Mouse (Mus musculus) adrenal gland, postnatal 36 days (tissue): ENCODE results near the gene Gabrp. TPM values are rescaled to one million over a fixed set of nuclear protein-coding genes. Genes with fewer than 3 reads are reported as not detected.
A peak's percentile ranks its signal among the peaks of the same experiment; 100 is the strongest.

Experiments
- DNase-seq, 2 experiments: peaks; one replicate each; pipeline ENCODE4 v3.0.0; 2021; ENCODE audit warnings: mixed read lengths in 1 of 2
- long read RNA-seq, 2 experiments: library from polyadenylated mRNA; stranded (forward); transcript quantifications; one replicate each; pipeline ENCODE4 v2.0.0; 2021; ENCODE audit warnings: borderline sequencing depth in 2 of 2
- total RNA-seq, 2 experiments: library from RNA; stranded (reverse); gene quantifications; 2 replicates each; pipeline ENCODE4 v1.2.3; 2021

Gene Gabrp
- total RNA-seq = not detected
- long read RNA-seq, experiment 1 = 0 reads
- long read RNA-seq, experiment 2 = 0 reads

DNA sequence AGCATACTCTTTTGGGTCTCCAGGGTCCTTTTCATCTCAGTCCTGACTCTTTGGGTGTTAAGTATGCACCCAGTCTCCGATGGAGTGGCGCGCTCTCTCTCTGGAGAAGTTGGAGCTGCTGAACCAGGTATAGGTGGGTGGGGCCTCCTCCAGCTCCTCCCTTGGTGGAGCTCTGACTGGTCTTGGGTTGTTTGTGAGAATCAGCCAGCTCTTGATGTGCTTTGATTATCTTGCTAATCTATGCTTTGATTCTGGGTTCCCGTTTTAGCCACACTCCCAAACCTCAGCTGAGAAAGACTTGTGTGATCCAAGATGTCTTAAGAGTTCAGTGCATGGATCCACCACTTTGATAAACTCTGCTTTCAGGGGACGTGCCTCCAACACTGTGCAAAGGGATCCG is at the start of gene Gabrp:
Gene Gabrp (minus strand): TSS at position 101 of the 400 bp plus-strand sequence.
- no peak for DNase-seq

DNA sequence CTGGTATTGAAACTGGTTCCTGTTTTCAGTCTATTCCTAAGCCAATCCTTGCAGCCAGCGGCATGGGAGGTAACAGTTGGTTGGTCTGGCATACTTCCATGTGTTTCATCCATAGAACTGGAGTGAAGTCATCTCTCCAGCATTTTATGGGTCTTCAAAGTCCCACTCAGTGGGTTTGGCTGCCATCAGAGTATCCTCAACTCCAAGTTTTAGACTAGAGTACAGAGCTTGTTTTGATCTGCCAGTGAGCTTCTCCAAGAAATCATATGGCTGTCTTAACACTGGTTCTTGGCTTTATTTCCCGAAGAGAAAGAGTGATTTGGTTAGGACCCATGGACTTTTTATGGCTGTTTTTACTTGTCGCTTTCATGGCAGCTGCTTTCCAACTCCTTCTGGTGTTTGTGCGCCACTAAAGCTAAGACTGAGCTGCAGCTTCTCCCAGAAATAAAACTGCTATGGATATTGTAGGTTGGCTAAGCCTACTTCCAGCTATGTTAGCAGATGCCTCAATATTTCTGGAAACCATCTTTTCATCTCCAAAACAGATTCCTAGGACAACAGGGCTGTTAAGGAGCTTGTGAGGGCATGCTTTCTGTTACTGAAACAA is 48.5 kb upstream of the Gabrp start:
- no peak for DNase-seq

DNA sequence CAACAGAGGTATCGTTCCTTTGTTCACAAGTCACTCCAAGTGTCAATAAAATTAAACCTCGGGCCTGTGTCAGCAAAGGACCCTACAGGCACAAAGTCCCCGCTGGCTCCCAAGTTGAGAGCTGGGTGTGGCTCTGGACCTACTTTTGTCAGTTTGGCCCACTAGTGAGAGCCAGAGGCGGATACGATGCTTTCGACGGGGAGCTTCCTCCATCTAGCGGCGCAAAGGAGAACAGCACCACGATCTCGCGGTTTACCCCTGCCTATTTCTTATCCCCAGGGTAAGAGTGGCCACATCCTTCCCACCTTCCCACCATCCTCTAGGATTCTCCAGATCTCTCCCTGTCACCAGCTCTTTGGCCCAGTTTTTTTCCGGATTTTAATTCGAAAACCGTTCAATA is 35.5 kb upstream of the Gabrp start:
- DNase-seq = peak; percentile 54 to 73

DNA sequence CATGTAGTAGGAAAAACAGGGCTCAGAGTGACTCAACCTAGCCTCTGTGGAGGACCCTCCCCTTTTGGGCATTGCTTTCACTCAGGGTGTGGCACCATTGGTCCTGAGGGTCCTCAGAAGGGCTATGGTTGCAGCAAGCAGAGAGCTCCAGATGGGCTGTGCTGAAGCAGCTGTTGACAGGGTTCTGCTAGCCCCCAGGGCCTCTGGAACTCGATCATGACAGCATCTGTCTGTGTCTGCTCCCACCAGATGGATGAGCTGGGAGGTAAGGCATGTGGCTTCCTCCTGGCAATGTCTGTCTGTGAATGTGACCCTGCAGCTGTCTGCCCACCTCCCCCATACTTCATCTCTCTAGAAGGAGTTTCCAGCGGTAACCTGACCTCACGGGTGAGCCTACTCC is 29.0 kb upstream of the Gabrp start:
- no peak for DNase-seq

DNA sequence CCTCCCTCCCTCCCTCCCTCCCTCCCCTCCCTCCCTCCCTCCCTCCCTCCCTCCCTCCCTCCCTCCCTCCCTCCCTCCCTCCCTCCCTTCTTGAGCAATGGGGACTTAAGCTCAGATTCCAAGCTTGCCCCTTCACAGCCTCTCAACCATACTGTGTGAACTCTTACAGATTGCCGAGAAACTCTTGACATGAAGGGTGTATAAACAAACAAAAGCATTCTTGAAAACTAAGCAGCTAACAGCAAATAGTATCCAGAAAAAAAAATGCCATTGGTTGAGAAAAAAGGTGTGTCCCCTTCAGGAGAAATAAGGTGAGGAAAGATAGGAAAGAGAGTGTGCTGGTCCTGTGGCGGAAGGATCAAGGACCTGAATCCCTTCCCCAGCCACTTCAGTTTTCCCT is 24.4 kb upstream of the Gabrp start:
- no peak for DNase-seq

DNA sequence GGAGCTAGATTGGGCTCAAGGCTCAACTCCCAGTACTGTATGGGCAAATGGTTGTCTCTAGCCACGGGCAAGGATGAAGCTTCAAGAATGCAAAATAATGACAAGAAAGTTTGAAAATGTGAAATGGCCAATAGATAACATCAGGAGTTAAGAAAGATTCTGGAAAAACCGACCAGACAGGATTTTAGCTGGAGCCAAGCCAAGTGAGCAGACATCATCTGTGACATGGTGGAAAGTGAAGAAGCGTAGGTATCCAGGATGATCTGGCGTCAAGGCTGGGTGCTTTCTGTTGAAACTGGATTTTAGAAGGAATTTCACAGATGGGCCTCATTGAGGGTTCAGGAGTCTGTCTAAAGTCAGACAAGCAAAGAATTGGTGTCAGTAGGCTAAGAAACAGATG is 20.2 kb upstream of the Gabrp start, which contains the start of gene D130052B06Rik:
Gene D130052B06Rik (plus strand): TSS at position 317 of the 400 bp plus-strand sequence.
- no peak for DNase-seq

DNA sequence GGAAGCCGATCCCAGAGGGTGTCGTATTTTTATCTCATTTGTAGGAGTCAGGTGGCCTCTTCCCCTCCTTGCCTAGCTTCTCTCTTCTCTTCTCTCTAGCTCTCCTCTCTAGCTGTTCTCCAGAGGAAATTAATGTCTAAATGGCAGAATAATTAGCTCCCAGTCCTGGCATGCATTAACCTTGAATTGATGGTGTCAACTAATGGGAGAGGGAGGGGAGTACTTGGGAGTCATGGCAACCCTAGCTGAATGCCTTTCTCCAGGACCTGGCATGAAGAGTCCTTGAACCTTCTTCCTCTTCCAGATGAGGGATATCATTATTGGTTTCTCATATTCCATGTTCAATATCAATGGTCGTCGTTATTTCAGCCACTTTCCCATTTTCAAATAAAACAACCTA is 17.9 kb upstream of the Gabrp start:
- DNase-seq = no peak

DNA sequence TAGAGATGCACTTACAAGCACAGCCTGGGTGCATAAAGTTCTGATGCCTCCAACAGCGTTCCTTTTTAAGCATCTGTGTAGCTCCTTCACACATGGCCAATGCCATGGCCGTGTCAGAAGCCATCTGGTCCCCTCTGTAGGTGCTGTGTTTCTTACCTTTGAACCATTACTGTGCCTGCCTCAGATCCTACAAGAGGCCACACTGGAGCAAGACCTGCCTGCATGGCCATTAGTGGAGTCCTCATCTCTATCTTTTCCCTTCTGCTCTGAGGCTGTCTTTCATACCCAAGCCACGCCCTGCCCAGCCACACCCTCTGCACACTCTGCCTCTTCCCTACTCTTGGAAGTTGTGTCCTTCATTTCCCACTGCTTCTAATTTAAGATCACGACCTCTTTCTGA is 14.1 kb upstream of the Gabrp start:
- no peak for DNase-seq

DNA sequence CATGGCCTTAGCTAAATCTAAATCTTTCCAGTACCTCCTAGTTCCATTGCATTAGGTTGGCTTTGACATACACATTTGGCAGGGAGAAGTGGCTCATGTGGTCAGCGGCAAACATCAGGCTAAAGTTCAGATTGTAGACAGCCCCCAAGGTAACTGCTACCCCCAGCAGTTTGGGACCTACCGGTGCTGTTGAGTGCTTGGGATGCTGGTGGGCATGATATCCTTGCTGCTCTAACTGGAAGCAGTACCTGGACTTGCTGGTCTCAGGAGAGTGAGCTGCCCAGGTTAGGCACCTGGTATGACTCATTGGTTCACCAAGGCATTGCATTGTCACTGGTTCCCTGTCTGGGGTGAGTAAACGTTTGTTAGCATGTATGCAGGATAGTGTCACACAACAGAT is 12.0 kb upstream of the Gabrp start:
- DNase-seq = no peak

DNA sequence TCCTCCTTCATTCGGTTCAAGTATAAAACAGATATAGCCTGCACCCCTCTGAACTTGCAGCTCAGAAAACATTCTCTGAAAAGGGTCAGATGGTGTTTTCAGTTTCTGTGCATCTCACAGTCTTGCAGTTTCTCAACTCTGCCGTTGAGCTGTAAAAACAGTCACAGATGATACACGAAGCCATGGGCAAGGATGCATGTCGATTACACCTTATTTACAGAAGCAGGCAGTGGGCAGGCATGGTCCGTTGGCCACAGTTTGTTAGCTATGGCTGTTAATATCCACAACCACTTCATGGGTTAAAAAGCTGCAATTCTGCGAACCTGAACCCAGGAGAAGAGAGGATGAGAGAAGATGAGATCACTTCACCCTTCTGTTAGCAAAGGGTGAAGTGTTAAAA is 7.9 kb upstream of the Gabrp start:
- no peak for DNase-seq

DNA sequence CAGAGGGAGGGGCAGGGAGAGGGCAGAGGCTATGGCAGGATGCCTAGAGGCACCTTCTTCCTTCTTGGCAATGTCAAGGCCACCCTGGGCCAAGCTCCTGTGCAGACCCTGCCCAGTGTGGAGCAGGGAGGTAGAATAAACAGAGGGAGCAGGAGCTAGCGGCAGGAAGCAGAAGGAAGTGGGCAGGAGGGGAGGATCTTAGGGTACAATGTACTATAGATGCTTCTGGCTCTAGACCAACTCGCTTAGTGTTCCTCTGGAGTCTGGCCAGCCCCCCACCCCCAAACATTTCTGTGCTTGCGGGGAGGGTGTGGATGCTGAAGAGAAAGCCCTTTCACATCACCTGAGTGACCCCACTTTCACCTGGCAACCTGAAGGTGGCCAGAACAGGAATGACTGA is 862 bp upstream of the Gabrp start:
- DNase-seq = no peak

DNA sequence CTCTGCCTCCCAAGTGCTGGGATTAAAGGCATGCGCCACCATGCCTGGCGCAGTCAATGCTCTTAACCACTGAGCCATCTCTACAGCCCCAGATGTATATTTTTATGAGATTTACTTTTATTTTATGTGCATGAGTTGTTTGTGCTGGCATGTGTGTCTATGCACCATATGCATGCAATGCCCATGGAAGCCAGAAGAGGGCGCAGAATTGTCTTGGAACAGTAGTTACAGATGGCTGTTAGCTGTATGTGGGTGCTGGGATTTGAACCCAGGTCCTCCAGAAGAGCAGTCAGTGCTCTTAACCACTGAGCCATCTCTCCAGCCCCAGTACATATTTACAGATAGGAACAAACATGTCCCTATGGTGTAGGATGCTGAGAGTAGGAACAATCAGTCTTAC is 3.8 kb downstream of the Gabrp start:
- DNase-seq = no peak

DNA sequence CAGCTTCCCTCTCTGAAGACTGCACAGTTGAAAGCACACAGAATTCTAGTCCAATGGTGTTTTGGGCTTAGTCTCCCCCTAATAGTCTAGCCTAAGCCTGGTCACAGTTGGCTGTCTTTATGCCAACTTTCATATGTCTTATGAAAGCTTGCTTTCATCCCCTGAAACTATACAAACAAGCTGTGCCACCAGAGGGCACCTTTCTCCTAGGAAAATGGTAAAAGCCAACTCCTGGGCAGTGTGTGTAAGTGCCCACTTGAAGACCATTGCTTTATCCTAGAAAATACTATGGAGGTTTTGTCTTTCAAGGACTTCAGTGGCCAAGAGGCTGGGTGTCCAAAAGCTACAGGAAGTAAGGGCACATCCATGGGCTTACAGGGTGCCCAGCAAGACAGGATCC is 8.3 kb downstream of the Gabrp start:
- peak in 1 of 2 experiments; percentile 19 for DNase-seq

DNA sequence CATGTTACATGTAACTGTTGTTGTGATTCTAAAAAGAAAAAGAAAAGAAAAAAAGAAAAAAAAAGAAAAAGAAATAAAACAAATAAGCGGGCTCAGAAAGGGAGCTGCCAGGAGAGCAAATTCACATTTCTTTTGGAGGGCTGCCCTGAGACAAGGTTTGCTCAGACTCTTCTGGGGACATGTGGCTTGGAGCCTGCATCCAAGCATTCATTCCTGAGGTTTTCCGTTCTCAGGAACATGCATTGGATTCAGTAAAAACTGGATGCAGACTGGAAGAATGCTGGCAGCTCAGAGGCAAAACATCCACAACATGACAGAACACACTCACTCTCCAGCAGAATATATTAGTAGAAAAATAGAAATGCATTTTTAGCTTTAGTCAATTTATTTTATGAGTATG is 14.8 kb downstream of the Gabrp start:
- DNase-seq = no peak

DNA sequence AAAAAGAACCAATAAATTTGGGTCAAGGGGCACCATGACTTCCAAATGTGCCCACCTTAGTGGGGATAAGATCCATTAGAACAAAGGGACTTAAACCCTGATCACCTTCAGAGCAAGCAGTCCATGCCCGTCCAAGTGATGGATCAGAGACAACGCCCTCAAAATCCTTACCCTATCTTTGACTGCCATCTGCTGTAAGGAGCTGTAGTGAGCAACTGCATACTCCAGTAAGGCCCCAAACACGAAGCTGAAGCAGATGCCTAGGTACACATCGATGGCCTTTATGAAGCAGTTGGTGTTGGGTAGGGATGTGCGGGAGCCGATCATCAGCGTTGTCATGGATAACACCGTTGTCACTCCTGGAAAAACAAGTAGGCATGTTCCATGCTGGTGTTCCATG is 24.6 kb downstream of the Gabrp start:
- DNase-seq = peak in 1 of 2 experiments; percentile 20

DNA sequence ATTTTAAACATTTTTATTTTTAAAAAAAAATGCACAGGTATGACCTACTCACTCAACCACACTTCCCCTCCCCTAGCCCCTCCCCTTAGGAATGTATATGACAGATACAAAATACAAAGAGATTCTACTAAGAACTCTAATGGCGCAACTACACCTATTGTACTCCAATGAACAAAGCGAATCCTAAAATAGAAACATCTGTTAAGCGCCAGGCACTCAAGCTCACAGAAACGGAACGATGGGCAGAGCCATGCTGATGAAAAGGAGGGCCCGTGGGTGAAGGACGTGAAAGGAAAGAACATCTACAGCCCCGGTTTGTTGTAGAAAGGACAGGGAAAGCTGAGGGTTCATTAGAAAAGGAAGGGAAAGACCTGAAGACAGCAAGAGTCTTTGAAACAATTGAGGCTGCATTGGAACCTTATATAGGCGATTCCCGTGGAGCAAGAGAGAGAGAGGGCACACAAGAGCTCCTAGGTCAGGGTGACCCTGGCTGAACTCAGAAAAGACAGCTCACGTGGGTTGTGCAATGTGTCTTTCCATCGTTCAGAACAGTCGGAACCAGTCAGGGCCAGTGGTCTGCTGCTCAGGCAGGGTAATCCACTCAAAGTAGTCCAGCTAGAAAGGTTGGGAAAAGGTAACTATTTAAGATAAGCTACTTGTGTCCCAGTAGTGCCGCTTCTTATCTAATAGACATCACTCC is 27.7 kb downstream of the Gabrp start:
- no peak for DNase-seq

DNA sequence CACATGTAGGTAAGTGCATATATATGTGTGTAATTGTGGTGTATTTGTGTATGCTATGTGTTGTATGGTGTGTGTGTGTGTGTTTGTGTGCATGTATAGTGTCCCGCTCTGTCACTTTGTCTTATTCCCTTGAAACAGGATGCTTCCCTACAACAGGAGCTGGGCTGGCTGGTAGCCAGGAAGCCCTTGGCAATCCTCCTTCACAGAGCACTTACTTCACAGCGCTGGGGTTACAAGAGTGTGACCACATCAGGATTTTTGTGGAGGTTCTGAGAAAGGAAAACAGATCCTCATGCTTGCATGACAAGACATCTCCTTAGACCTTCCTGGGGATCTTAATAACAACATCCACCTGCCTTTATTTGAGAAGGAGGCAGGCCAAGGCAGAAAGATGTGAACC is 31.4 kb downstream of the Gabrp start:
- DNase-seq = peak; percentile 6 to 11

DNA sequence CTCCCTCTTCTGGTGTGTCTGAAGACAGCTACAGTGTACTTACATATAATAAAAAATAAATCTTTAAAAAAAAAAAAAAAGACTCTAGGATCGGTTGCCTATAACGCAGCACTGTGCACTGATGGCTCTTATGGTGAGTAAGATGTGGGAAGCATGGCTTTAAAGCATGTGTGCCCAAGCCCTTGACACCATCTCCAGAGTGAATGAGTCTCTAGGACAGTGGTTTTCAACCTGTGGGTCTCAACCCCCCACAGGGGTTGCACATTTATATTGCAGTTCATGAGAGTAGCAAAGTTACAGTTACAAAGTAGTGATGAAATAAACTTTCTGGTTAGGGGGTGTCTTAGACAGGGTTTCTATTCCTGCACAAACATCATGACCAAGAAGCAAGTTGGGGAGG is 33.8 kb downstream of the Gabrp start:
- no peak for DNase-seq

DNA sequence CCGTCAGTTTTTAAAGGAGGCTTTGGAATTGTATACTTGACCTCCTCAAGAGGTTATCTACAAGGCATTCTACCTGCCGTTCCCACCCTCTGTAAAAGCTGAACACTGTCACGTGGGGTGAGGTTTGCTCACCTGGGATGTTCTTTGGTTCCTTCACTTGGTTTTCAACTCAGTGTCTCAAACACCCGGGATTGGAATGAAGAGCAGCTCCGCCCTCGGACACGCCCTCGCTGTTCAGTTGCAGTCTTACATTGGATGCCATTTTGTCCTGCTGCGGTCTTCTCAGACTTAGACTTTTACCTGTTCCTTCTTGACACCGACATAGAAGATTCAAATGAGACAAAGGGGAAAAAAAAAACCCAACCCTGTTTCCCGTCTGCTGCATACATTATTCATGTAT is 34.6 kb downstream of the Gabrp start:
- no peak for DNase-seq

DNA sequence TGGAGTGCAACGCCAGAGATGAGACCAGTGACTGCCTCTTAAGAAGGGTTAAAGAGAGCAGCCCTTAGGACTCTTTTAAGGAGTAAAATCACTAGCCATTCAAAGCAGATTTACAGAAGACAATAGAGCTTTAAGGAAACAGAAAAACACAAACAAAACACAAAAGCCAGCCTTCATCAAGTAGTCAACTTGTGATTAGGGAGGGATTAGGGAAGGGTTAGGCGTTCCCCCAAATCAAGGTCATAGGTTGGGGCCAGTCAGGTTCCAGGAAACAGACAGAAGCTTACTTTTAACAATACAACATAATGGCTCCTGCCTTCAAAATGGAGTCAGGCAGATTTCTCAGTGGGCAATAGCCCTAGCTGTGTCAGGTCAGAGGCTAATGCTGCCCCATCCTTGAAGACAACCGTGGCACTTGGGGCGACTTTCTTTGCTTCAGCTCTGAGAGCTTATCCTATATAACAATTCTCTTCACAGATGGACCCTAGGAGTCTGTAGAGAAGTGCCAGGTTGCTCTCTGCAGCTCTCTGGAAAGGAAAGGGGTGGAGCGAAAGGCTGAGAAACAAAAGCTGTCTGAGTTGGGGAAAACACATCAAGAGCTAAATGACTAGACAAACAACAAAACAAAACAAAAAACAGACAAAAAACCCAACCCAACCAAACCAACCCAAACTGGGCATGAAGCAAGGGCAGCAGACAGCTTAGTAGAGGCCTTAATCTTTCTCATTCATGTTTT is 41.2 kb downstream of the Gabrp start:
- DNase-seq = no peak

DNA sequence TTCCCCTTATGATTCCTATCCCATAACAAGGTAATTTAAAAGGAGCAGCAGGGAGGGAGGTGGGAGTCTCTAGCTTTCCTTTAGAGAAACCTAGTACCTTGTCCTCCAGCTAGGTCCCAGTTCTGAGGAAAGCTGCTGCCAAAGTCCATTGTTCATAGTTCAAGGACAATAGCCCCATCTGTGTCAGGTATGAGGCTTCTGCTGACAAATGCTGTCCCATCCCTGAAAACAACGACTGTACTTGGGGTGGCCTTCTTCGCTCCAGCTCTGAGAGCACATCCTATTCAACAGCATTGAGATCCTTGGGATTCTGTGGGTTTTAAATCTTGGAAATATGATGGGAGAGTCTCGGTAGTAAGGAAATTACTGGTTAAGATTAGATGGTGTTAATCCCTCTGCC is 42.1 kb downstream of the Gabrp start:
- no peak for DNase-seq

DNA sequence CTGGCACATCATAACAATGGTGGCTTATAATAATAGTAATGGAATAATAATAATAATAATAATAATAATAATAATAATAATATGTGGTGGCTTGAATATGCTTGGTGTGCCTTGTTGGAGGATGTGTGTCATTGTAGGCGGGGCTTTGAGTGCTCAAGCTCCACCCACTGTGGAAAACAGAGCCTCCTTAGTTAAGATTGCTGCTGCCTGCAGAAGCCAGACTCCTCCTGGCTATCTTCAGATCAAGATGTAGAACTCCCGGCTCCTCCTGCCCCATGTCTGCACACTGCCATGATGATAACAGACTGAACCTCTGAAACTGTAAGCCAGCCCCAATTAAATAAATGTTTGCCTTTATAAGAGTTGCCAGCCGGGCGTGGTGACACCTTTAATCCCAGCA is 44.2 kb downstream of the Gabrp start:
- DNase-seq = no peak

DNA sequence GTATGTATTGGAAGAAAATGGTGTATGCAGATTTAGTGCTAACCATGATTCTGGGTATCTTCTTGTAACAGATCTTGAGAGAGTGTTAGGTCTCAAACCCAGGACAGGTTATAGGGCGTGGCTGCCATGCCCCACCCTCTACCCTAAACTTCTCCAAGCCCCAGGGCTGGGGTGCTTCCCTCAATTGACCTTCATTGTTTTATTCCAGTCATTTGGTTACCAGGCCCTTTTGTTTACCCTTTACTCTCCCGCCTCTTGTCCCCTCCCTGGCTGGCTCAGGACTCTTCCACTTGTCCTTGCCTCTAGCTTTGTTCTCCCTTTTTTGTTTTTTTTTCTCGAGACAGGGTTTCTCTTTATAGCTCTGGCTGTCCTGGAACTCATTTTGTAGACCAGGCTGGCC is 45.2 kb downstream of the Gabrp start:
- no peak for DNase-seq

DNA sequence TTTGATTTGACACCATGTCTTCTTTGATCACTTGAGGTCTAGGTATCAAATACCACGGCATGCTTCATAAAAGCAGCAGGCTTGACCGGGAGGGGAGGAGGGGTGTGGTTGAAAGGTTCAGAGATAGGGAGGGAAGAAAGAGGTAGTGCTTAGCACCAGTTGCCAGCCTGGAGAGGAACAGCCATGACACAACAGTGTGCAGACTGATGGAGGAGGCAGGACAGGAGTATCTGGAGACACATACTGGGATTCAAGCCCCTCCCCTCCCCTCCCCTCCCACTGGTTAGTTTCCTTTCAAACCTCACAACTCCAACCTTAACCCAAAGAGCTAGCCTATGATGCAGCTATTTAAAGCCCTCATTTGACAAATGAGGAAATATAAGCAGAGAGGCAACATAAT is 49.2 kb downstream of the Gabrp start:
- no peak for DNase-seq
